Mouse (Mus musculus) kidney, adult 2 months (tissue): ENCODE results near the gene Foxc2. TPM values are rescaled to one million over a fixed set of nuclear protein-coding genes. Genes with fewer than 3 reads are reported as not detected.

Source experiments
- DNase-seq: peaks from one replicate; pipeline ENCODE4 v3.0.0; 2021
- H3K27ac ChIP-seq: fragments of 200-500 bp; 2 replicates; pipeline ENCODE4 v1.5.1; 2012; ENCODE audit warnings: low read depth, low read length, control low read depth, inconsistent platforms; ENCODE audit not compliant: insufficient read depth
- H3K27me3 ChIP-seq: fragments of 200-500 bp; replicated peaks from 2 replicates; pipeline ENCODE4 v1.6.1; 2012; ENCODE audit warnings: mild to moderate bottlenecking, moderate library complexity, low read length, inconsistent platforms; ENCODE audit not compliant: control insufficient read depth, insufficient read depth
- H3K36me3 ChIP-seq: fragments of 200-500 bp; 2 replicates; pipeline ENCODE4 v1.6.1; 2012; ENCODE audit warnings: mild to moderate bottlenecking, moderate library complexity, low read length, inconsistent platforms; ENCODE audit not compliant: control insufficient read depth, insufficient read depth
- H3K4me1 ChIP-seq: fragments of 200-500 bp; 2 replicates; pipeline ENCODE4 v1.6.1; 2011; ENCODE audit warnings: low read length; ENCODE audit not compliant: control insufficient read depth, insufficient read depth
- H3K4me3 ChIP-seq: fragments of 200-500 bp; 2 replicates; pipeline ENCODE4 v1.5.1; 2011; ENCODE audit warnings: mild to moderate bottlenecking, low read depth, low read length, control low read depth; ENCODE audit not compliant: insufficient read depth
- CTCF ChIP-seq: fragments of 200-500 bp; conservative IDR thresholded peaks from 2 replicates; pipeline ENCODE4 v1.5.1; 2011; ENCODE audit warnings: low read depth, mild to moderate bottlenecking, control low read depth, low read length, moderate library complexity, mixed read lengths; ENCODE audit not compliant: insufficient read depth, insufficient read length
- POLR2A ChIP-seq: fragments of 200-500 bp; IDR thresholded peaks from one replicate; pipeline ENCODE4 v1.6.1; 2011; ENCODE audit warnings: low read depth, low read length, control low read depth
- WGBS: fragments of 180-500 bp; shearing (Covaris S2); methylation state at CpG from one replicate; pipeline ENCODE4 v1.1.7; 2018; 5-methylcytosine and 5-hydroxymethylcytosine counted together
- polyA plus RNA-seq: library from polyadenylated mRNA; depleted of rRNA; stranded (reverse); fragments of >200 nt; gene quantifications from 2 replicates; pipeline ENCODE4 v1.2.3, GENCODE M21; 2012

Foxc2 gene
- polyA plus RNA-seq, 1 experiment, result 5.8 TPM

GRCm38 (mm10) chr8:121093496-121093895 lies 22.5 kb upstream of the Foxc2 start:
- H3K4me1 ChIP-seq, result no peaks in the 10 kb centered on the region
- TF ChIP-seq POLR2A, result no peak
- no peak for TF ChIP-seq CTCF
- H3K4me3 ChIP-seq, result no peak overlapping the region
- H3K27ac ChIP-seq, result no peak overlapping the region
- 46% methylated on average over 6 of the region's 6 CpGs for WGBS
- DNase-seq, result no peak
- H3K27me3 ChIP-seq, result peaks cover 2% of the 10 kb centered on the region; the same call in 1 of the 2 replicates
- H3K36me3 ChIP-seq, result no peaks in the 10 kb centered on the region

GRCm38 (mm10) chr8:121104049-121104818 lies 11.7 kb upstream of the Foxc2 start:
- no peak overlapping the region for H3K27ac ChIP-seq
- TF ChIP-seq POLR2A, result no peak
- TF ChIP-seq CTCF, result peak; percentile 92
- WGBS, result 54% methylated on average over 17 of the region's 17 CpGs
- peak; percentile 66 for DNase-seq
- no peak overlapping the region for H3K4me3 ChIP-seq
- H3K4me1 ChIP-seq, result no peaks in the 10 kb centered on the region; the same call in 1 of the 2 replicates
- no peaks in the 10 kb centered on the region for H3K27me3 ChIP-seq
- no peaks in the 10 kb centered on the region for H3K36me3 ChIP-seq

- Histone ChIP-seq H3K4me3 (peak within 1 kb of the TSS; percentile 92), H3K4me1 (no peaks in the 10 kb centered on the region; the same call in 1 of the 2 replicates), H3K27ac (peak within 1 kb of the TSS; percentile 71), H3K36me3 (no peaks in the 10 kb centered on the region), H3K27me3 (no peaks in the 10 kb centered on the region)
- DNase-seq, result peak; percentile 99
- WGBS, result under 1% methylated on average over 75 of the region's 75 CpGs
- TF ChIP-seq POLR2A (peak; percentile 76), CTCF (0 out of 2 replicates have a peak, but pooled peaks have one; percentile 8)
Measured at GRCm38 (mm10) chr8:121107668-121108656, 8.0 kb upstream of the Foxc2 start, which contains the start of gene Mthfsd. Mthfsd (minus strand) TSS chr8:121108392.

GRCm38 (mm10) chr8:121108657-121109056 lies 7.3 kb upstream of the Foxc2 start:
- no peaks in the 10 kb centered on the region for H3K27me3 ChIP-seq
- TF ChIP-seq CTCF (no peak), POLR2A (no peak)
- H3K36me3 ChIP-seq, result no peaks in the 10 kb centered on the region
- H3K27ac ChIP-seq, result peak overlapping the region; percentile 63; the same call in 1 of the 2 replicates
- WGBS, result 9% methylated on average over 5 of the region's 5 CpGs
- no peak for DNase-seq
- H3K4me3 ChIP-seq, result peak overlapping the region; percentile 92
- no peaks in the 10 kb centered on the region; the same call in 1 of the 2 replicates for H3K4me1 ChIP-seq

- no peak for TF ChIP-seq POLR2A
- no peak for TF ChIP-seq CTCF
Measured at GRCm38 (mm10) chr8:121111145-121111907, 4.6 kb upstream of the Foxc2 start.

GRCm38 (mm10) chr8:121113261-121113660 lies 2.7 kb upstream of the Foxc2 start:
- 1% methylated on average over 21 of the region's 21 CpGs for whole genome bisulfite sequencing
- peaks cover 5% of the 10 kb centered on the region; the same call in 1 of the 2 replicates for H3K27me3 ChIP-seq
- no peaks in the 10 kb centered on the region; the same call in 1 of the 2 replicates for H3K4me1 ChIP-seq
- peak; percentile 97 for TF ChIP-seq CTCF
- TF ChIP-seq POLR2A, result no peak
- H3K36me3 ChIP-seq, result no peaks in the 10 kb centered on the region
- no peak overlapping the region for H3K27ac ChIP-seq
- peak; percentile 97 for DNase-seq
- no peak overlapping the region for H3K4me3 ChIP-seq

More at GRCm38 (mm10) chr8:121111145-121111907, 4.6 kb upstream of the Foxc2 start:
- Histone ChIP-seq H3K27ac (no peak overlapping the region), H3K36me3 (no peaks in the 10 kb centered on the region), H3K4me1 (no peaks in the 10 kb centered on the region; the same call in 1 of the 2 replicates), H3K4me3 (no peak overlapping the region), H3K27me3 (no peaks in the 10 kb centered on the region; the same call in 1 of the 2 replicates)
- DNase-seq, result no peak
- WGBS, result 60% methylated on average over 7 of the region's 7 CpGs
